8 mouse cellular contexts compared by ENCODE assay signal in the genomic region with DNA sequence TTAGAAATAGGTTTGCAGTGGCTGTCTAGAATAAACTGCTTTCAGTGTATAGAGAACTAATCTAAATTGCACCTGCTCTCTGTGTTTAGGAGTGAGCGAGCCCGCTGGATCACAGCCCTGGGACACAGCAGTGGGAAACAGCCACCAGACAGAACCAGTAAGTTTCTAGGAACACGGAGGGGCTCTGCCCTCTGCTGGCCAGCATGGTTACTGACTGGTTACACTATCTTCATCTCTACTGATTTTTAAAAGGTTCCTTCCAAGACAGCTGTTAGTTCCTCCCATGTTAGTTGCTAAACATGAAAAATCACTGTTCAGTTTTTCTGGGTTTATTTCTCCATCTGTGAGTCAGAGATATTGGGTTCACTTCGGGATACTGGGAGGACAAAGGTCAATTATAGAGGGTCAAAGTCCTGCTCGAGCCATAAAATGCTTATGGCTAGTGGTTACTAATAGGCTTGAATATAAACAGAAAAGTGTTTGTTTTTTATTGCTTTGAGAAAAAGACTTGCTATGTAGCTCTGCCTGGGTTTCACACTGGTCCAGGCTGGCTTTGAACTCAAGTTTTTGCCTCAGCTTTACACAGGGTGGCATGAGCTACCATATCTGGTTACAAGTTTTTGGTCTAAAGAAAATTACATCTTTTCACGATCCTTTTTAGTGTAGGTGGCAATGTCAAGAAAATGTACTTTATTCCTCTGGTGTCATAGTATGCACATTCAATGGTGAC. TPM values are rescaled to one million over a fixed set of nuclear protein-coding genes. Genes with fewer than 3 reads are reported as not detected.
DNase-seq lines count a peak whose midpoint lies in the region; ATAC-seq and TF ChIP-seq lines count a peak whose summit lies in the region.

No protein-coding gene starts in this region.

- WGBS in spleen, adult 2 months = 51% methylated on average over 6 of the region's 6 CpGs
- WGBS in midbrain, embryonic 15.5 days = 44% methylated on average over 6 of the region's 6 CpGs
- WGBS in stomach, postnatal 0 days = 39% methylated on average over 6 of the region's 6 CpGs

- H3K9ac ChIP-seq in midbrain, embryonic 15.5 days = no peak overlapping the region
- no peak overlapping the region for H3K9ac ChIP-seq in stomach, postnatal 0 days (ENCODE audit: low read length)

- no peak overlapping the region for H3K27ac ChIP-seq in spleen, adult 2 months (ENCODE audit: insufficient read depth, low read length)
- no peak overlapping the region for H3K27ac ChIP-seq in midbrain, embryonic 15.5 days
- H3K27ac ChIP-seq in stomach, postnatal 0 days (replicated peaks) = no peak overlapping the region

- no peak for TF ChIP-seq POLR2A in spleen, adult 2 months (IDR thresholded peaks at IDR 0.05; ENCODE audit: low read depth, low read length)

- H3K9me3 ChIP-seq in midbrain, embryonic 15.5 days = no peaks in the 10 kb centered on the region
- H3K9me3 ChIP-seq in stomach, postnatal 0 days (ENCODE audit: control insufficient read depth, low read length) = no peaks in the 10 kb centered on the region

- no peaks in the 10 kb centered on the region for H3K4me1 ChIP-seq in spleen, adult 2 months (ENCODE audit: control insufficient read depth, insufficient read depth, insufficient read length)
- 0 out of 2 replicates have a peak, but pooled peaks cover 2% of the 10 kb centered on the region for H3K4me1 ChIP-seq in midbrain, embryonic 15.5 days
- no peaks in the 10 kb centered on the region for H3K4me1 ChIP-seq in stomach, postnatal 0 days (replicated peaks; ENCODE audit: control insufficient read depth, insufficient read depth)

- peaks cover 5% of the 10 kb centered on the region; the same call in 1 of the 2 replicates for H3K36me3 ChIP-seq in spleen, adult 2 months (ENCODE audit: control insufficient read depth, insufficient read depth, low read length)
- 0 out of 2 replicates have a peak, but pooled peaks cover 11% of the 10 kb centered on the region for H3K36me3 ChIP-seq in midbrain, embryonic 15.5 days (replicated peaks)
- H3K36me3 ChIP-seq in stomach, postnatal 0 days (ENCODE audit: control insufficient read depth, insufficient read depth, low read length) = peaks cover 12% of the 10 kb centered on the region; the same call in 1 of the 2 replicates

- TF ChIP-seq EP300 in stomach, postnatal 0 days (optimal IDR thresholded peaks at IDR 0.05) = no peak

- H3K4me2 ChIP-seq in midbrain, embryonic 15.5 days = no peak overlapping the region
- H3K4me2 ChIP-seq in stomach, postnatal 0 days (replicated peaks; ENCODE audit: low read depth) = no peak overlapping the region

- ATAC-seq in common myeloid progenitor, adult 5-6 weeks (replicated peaks; ENCODE audit: low read depth, poor library complexity, severe bottlenecking) = peak; percentile 89
- ATAC-seq in midbrain, embryonic 15.5 days (replicated peaks) = peak; percentile 67
- peak; percentile 77; the same call in 1 of the 2 replicates for ATAC-seq in stomach, postnatal 0 days (ENCODE audit: low FRiP score, low TSS enrichment)

- intact Hi-C loops in gastrocnemius, postnatal 14 days (cut with DNase I; ENCODE audit: low total_unique reads) = loop anchor here (5.0 kb wide), 1 partner anchor 241 kb away; no protein-coding TSS in a partner anchor
- intact Hi-C loops in left cerebral cortex, postnatal 25 days (cut with DNase I) = loop anchor here (5.0 kb wide), 3 partner anchors 121 to 1216 kb away; partner anchors contain the start of gene Arhgef26

- no peaks in the 10 kb centered on the region for H3K27me3 ChIP-seq in spleen, adult 2 months (ENCODE audit: control insufficient read depth, insufficient read depth, low read length)
- no peaks in the 10 kb centered on the region for H3K27me3 ChIP-seq in midbrain, embryonic 15.5 days (replicated peaks)
- no peaks in the 10 kb centered on the region for H3K27me3 ChIP-seq in stomach, postnatal 0 days (ENCODE audit: control insufficient read depth, insufficient read depth, low read length)

- TF ChIP-seq CTCF in spleen, adult 2 months (IDR thresholded peaks at IDR 0.05; ENCODE audit: extremely low read depth, insufficient read depth, insufficient read length, insufficient replicate concordance) = peak; percentile 33; the same call in 1 of the 2 replicates
- peak; percentile 88 for TF ChIP-seq CTCF in stomach, postnatal 0 days (IDR thresholded peaks at IDR 0.05; ENCODE audit: low read depth)

- DNase-seq in spleen, adult 2 months (ENCODE audit: low read depth in 1 of 2, low spot score in 2 of 2) = peak in 1 of 2 experiments; percentile 23
- DNase-seq in spleen, postnatal 4 days (ENCODE audit: low spot score in 2 of 2) = no peak
- peak; percentile 67 for DNase-seq in gastrocnemius, postnatal 14 days
- DNase-seq in kidney, adult 11 months = peak; percentile 26
- peak; percentile 68 to 71 for DNase-seq in left cerebral cortex, postnatal 25 days (ENCODE audit: low spot score in 2 of 2)
- DNase-seq in stomach, postnatal 0 days (ENCODE audit: low spot score) = peak; percentile 74

- H3K4me3 ChIP-seq in spleen, adult 2 months (ENCODE audit: extremely low read depth, insufficient read depth, insufficient read length) = no peak overlapping the region
- H3K4me3 ChIP-seq in midbrain, embryonic 15.5 days = no peak overlapping the region
- no peak overlapping the region for H3K4me3 ChIP-seq in stomach, postnatal 0 days (ENCODE audit: low read depth, low read length)

RNA-seq across cellular contexts. Expression of gene Dhx36, which starts 48.4 kb away (rescaled TPM):
- 3.0 and 3.3 TPM in 2 replicates for polyA plus RNA-seq in spleen, adult 2 months (2012; rRNA removed)
- 48.2 and 54.8 TPM in 2 replicates for total RNA-seq in common myeloid progenitor, adult 5-6 weeks (2017)
- 10 to 100 TPM; 13.8 to 14.0 TPM for total RNA-seq in gastrocnemius, postnatal 14 days (2021)
- total RNA-seq in left cerebral cortex, postnatal 25 days (2021) = 10 to 100 TPM; 55.9 to 57.7 TPM
- 42.1 and 43.9 TPM in 2 replicates for polyA plus RNA-seq in midbrain, embryonic 15.5 days (2015; fragmentation: Nextera tagmentation; extraction: Ambion mirVana)
- 9.6 and 10.1 TPM in 2 replicates for polyA plus RNA-seq in stomach, postnatal 0 days (2015; fragmentation: Nextera tagmentation; extraction: Ambion mirVana)

Comparison
In these comparisons a context has a peak if more than half of its experiments do, and no peak if none do; other contexts are left out.
1. DNase-seq: peak in gastrocnemius, postnatal 14 days (single experiment), kidney, adult 11 months (single experiment), left cerebral cortex, postnatal 25 days (2 of 2) and stomach, postnatal 0 days (single experiment); none in spleen, postnatal 4 days (0 of 2).
2. Peak in every context shown above with its lines, with median percentiles within 50 percentile points of each other: ATAC-seq.